Mouse (Mus musculus): ENCODE measurements around the gene Dyrk1a. TPM values are rescaled to one million over a fixed set of nuclear protein-coding genes. Genes with fewer than 3 reads are reported as not detected.

The Dyrk1a gene
- polyA plus RNA-seq, 1 experiment from 2014 or later = 10.5 TPM

DNA sequence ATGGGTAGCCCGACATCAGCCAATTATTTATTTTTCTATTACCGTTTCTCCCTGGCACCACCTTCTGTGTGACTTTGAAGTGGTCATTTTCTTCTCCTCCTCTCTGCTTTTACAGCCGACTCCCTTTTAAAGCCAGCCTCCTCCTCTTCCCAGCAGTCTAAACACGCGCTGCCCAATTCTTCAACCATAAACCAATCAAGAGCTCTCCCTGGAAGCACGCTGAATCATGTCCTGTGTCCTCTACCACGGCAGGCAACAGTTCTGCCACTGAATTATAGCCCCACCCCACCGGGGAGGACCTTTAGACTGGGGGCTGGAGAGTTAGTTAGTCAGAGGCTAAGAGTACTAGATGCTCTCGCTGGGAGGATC, 32.7 kb upstream of the Dyrk1a start:
- H3K27me3 ChIP-seq = no peaks in the 10 kb centered on the region
- H3K9me3 ChIP-seq = no peaks in the 10 kb centered on the region
- no peak overlapping the region for H3K27ac ChIP-seq (replicated peaks)
- 66% methylated on average over 9 of the region's 9 CpGs for WGBS
- H3K4me3 ChIP-seq = no peak overlapping the region
- ATAC-seq (ENCODE audit: low FRiP score, low read depth) = no peak
- H3K4me2 ChIP-seq = no peak overlapping the region
- no peak overlapping the region for H3K9ac ChIP-seq
- no peaks in the 10 kb centered on the region for H3K4me1 ChIP-seq (replicated peaks)
- H3K36me3 ChIP-seq = no peaks in the 10 kb centered on the region

- no peaks in the 10 kb centered on the region for H3K36me3 ChIP-seq
- no peak for ATAC-seq (ENCODE audit: low FRiP score, low read depth)
- no peaks in the 10 kb centered on the region for H3K9me3 ChIP-seq
- no peak overlapping the region for H3K4me2 ChIP-seq
- no peak overlapping the region for H3K27ac ChIP-seq (replicated peaks)
- H3K4me1 ChIP-seq (replicated peaks) = no peaks in the 10 kb centered on the region
- no peak overlapping the region for H3K9ac ChIP-seq
- H3K27me3 ChIP-seq = no peaks in the 10 kb centered on the region
- WGBS = 97% methylated on average over 9 of the region's 9 CpGs
- H3K4me3 ChIP-seq = no peak overlapping the region
These were observed 29.7 kb upstream of the Dyrk1a start for GRCm38 (mm10) chr16:94540140-94540539.

DNA sequence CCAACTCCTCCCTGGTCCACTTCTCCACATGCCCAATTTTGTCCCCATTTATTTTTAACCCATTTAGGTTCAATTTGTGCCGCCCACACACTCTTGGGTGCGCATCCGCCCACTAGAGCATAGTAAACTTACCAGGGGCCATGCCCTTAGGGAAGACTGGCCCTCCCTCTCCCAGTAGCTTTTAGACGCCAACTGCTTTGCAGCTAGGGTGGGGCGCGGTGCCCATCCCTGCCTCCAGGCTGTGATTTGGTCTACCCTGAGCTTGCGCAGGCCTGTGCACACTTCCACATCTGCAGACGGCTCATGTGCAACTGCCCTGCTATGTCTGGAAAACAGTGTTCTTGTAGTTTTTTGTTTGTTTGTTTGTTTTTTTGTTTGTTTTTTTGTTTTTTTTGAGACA, 26.9 kb upstream of the Dyrk1a start:
- no peak for ATAC-seq (ENCODE audit: low FRiP score, low read depth)
- no peak overlapping the region for H3K27ac ChIP-seq (replicated peaks)
- H3K4me2 ChIP-seq = no peak overlapping the region
- H3K9ac ChIP-seq = no peak overlapping the region
- no peaks in the 10 kb centered on the region for H3K4me1 ChIP-seq (replicated peaks)
- no peaks in the 10 kb centered on the region for H3K27me3 ChIP-seq
- H3K36me3 ChIP-seq = no peaks in the 10 kb centered on the region
- no peak overlapping the region for H3K4me3 ChIP-seq
- WGBS = 91% methylated on average over 8 of the region's 8 CpGs
- no peaks in the 10 kb centered on the region for H3K9me3 ChIP-seq

- H3K9me3 ChIP-seq = no peaks in the 10 kb centered on the region
- no peaks in the 10 kb centered on the region for H3K4me1 ChIP-seq (replicated peaks)
- ATAC-seq (ENCODE audit: low FRiP score, low read depth) = no peak
- no peaks in the 10 kb centered on the region for H3K36me3 ChIP-seq
- 51% methylated on average over 11 of the region's 11 CpGs for WGBS
- no peak overlapping the region for H3K27ac ChIP-seq (replicated peaks)
- no peak overlapping the region for H3K4me3 ChIP-seq
- no peaks in the 10 kb centered on the region for H3K27me3 ChIP-seq
- H3K4me2 ChIP-seq = no peak overlapping the region
- H3K9ac ChIP-seq = no peak overlapping the region
These were observed 25.2 kb upstream of the Dyrk1a start for GRCm38 (mm10) chr16:94544540-94545105.

DNA sequence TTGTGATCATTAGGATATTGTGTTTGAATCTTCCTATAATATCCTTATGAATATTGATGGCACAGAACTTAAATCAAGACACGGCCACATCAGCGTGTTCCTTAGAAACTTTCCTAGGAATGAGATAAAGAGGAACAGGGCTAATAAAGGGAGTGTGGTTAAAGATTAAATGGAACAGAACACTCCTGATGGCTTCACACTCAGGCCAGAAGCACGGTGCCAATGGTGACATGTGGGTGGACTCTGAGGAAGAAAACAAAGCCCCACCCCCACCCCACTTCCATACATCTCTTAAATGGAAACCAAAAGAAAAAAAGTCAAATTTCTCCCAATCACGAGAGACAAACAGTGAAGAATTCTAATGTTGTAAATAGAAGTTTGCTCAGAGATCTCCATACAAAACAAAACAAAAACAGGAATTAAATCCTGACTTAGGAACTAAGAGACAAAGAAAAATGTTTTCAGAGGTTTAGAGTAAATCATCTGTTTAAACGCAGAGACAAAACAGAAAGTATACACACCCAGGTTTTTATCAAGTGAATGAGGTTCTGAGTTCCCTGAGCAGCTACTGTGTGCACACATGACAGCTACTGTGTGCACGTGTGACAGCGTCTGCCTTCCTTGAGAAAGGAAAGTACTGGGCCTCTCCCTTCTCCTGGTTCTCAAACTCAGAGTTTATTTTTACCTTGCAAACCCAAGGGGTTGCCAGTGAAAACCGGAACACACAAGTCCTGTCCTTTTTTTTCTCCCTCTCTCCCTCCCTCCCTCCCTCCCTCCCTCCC, 23.8 kb upstream of the Dyrk1a start:
- H3K27ac ChIP-seq (replicated peaks) = no peak overlapping the region
- no peaks in the 10 kb centered on the region for H3K4me1 ChIP-seq (replicated peaks)
- H3K9me3 ChIP-seq = no peaks in the 10 kb centered on the region
- no peak for ATAC-seq (ENCODE audit: low FRiP score, low read depth)
- H3K36me3 ChIP-seq = no peaks in the 10 kb centered on the region
- H3K27me3 ChIP-seq = no peaks in the 10 kb centered on the region
- no peak overlapping the region for H3K9ac ChIP-seq
- 51% methylated on average over 8 of the region's 8 CpGs for WGBS
- no peak overlapping the region for H3K4me3 ChIP-seq
- H3K4me2 ChIP-seq = no peak overlapping the region

DNA sequence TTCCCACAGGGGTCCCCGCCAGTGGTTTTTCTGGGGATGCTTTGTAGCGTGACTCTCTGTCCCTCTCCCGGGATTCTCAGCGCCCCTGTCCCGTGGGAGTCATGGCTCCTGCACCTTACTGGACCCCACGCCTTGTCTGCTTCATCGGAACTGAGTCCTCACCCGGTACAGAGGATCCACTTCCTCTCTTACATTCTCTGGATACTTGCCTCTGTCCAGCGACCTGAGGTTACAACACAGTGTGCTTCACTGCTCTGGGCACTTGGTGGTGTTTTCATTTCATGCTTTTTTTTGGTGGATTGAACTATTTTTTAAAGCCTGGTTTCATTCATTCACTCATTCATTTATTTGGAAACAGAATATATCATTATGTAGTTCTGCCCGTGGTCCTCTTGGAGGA, 20.0 kb upstream of the Dyrk1a start:
- no peak for ATAC-seq (ENCODE audit: low FRiP score, low read depth)
- Histone ChIP-seq H3K4me2 (no peak overlapping the region), H3K9me3 (no peaks in the 10 kb centered on the region), H3K27ac (replicated peaks) (no peak overlapping the region), H3K4me3 (no peak overlapping the region), H3K4me1 (replicated peaks) (no peaks in the 10 kb centered on the region), H3K9ac (no peak overlapping the region), H3K27me3 (no peaks in the 10 kb centered on the region), H3K36me3 (no peaks in the 10 kb centered on the region)
- 78% methylated on average over 10 of the region's 10 CpGs for WGBS

DNA sequence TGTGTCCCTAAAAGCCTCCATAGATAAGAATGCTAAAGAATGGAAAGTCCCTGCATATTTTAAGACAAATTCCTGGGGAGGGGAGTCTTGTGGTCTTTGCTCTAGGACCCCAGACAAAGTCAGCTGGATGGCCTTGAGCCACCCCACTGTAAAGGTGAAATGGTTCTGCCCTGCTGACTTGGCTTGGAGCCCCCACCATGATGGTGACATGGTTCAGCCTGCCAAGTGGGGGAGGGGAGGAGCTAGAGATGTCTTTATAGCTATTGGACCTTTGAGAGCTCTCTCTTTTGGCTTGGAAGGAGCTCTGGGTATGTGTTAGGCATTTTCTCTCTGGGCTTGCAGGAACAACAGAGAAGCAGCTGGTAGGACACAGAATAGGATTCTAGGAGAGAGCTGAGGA, 17.9 kb upstream of the Dyrk1a start:
- Histone ChIP-seq H3K4me2 (no peak overlapping the region), H3K36me3 (no peaks in the 10 kb centered on the region), H3K4me1 (replicated peaks) (no peaks in the 10 kb centered on the region), H3K9me3 (no peaks in the 10 kb centered on the region), H3K27me3 (no peaks in the 10 kb centered on the region), H3K9ac (no peak overlapping the region), H3K27ac (replicated peaks) (no peak overlapping the region), H3K4me3 (no peak overlapping the region)
- no peak for ATAC-seq (ENCODE audit: low FRiP score, low read depth)

DNA sequence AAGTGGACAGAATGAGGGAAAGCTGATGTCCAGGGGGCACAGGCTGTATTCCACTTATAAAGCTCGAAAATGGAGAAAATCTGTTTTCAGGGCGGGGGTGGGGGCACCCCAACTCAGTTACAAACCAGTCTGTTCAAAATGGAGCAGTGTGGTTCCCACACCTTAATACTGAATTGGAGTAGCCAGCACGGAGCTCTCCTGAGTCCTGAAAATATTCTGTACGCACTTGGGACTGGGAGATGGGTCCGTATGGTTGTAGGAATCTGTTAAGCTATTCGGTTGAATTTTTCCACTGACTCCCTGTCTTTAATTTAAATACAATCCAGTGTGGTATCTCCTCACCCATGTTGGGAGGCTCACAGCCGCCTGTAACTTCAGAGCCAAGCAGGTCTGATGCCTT, 14.5 kb upstream of the Dyrk1a start:
- Histone ChIP-seq H3K9me3 (no peaks in the 10 kb centered on the region), H3K27ac (replicated peaks) (no peak overlapping the region), H3K4me1 (replicated peaks) (no peaks in the 10 kb centered on the region), H3K4me2 (no peak overlapping the region), H3K9ac (no peak overlapping the region), H3K36me3 (no peaks in the 10 kb centered on the region), H3K27me3 (no peaks in the 10 kb centered on the region), H3K4me3 (no peak overlapping the region)
- 83% methylated on average over 7 of the region's 7 CpGs for WGBS
- ATAC-seq (ENCODE audit: low FRiP score, low read depth) = no peak

- Histone ChIP-seq H3K4me1 (replicated peaks) (no peaks in the 10 kb centered on the region), H3K27ac (replicated peaks) (no peak overlapping the region), H3K27me3 (no peaks in the 10 kb centered on the region), H3K9ac (no peak overlapping the region), H3K4me2 (no peak overlapping the region), H3K4me3 (no peak overlapping the region), H3K9me3 (no peaks in the 10 kb centered on the region), H3K36me3 (no peaks in the 10 kb centered on the region)
- 81% methylated on average over 5 of the region's 5 CpGs for WGBS
- no peak for ATAC-seq (ENCODE audit: low FRiP score, low read depth)
These were observed 13.6 kb upstream of the Dyrk1a start for GRCm38 (mm10) chr16:94556228-94556627.

DNA sequence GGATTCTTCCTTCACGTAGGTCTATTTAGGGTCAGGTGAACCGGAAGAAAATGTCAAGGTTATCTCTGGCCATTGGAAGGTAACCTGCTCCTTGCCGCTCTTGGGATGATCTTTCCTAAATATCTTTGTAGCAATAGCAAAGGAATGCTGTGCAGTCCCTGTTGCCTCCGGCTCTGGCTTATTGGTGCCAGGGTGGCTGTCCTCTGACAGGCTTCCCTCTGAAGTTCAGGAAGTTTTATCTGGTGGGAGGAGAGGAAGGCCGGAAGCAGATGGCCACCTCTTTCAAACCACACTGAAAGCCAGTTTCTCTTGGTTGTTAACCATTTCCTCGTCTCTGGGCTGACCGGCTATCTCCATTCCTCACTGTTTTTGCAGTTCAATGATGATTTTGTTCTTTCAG, 10.5 kb upstream of the Dyrk1a start:
- no peak for ATAC-seq (ENCODE audit: low FRiP score, low read depth)
- Histone ChIP-seq H3K9me3 (no peaks in the 10 kb centered on the region), H3K4me2 (no peak overlapping the region), H3K4me3 (no peak overlapping the region), H3K9ac (no peak overlapping the region), H3K27ac (replicated peaks) (no peak overlapping the region), H3K4me1 (replicated peaks) (no peaks in the 10 kb centered on the region), H3K27me3 (no peaks in the 10 kb centered on the region), H3K36me3 (no peaks in the 10 kb centered on the region)
- WGBS = 74% methylated on average over 7 of the region's 7 CpGs

DNA sequence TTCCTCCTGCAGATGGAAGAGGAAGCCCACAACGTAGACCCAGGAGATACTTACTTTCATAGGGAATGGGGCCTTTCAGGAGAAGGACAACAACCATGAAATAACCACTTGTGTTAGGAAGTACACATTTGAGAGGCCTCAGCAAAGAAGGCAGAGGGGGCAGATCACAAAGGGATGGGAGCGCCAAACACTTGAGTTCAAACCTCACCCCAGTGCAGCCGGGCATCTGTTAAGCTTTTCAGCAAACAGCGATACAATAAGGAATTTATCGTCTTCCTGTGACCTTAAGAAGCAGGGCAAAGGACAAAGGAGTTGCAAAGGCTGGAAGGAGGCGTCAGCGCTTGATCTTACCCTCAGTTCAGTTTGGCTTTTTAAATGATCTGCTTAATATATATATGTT, 10.0 kb upstream of the Dyrk1a start:
- 69% methylated on average over 7 of the region's 7 CpGs for WGBS
- Histone ChIP-seq H3K27me3 (no peaks in the 10 kb centered on the region), H3K27ac (replicated peaks) (no peak overlapping the region)

DNA sequence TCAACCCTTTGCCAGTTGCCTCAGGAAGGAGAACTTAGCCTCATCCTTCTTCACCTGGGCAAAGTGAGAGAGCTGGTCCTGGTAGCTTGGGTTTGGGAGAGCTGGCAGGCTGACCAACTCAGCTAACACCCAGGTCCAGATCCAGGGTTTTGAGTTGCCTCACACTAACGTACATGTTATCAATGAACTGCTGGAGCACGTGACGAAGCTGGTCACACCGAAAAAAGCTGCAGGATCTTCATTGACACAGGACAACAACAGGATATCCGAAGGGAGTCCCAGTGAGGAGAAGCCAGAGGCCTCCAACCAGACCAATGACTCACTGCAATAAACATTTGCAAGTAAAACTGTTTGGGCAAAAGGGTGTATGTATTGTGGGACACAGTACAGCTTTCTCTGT, 9.2 kb upstream of the Dyrk1a start:
- no peak overlapping the region for H3K4me3 ChIP-seq
- no peaks in the 10 kb centered on the region for H3K36me3 ChIP-seq
- no peaks in the 10 kb centered on the region for H3K4me1 ChIP-seq (replicated peaks)
- no peak overlapping the region for H3K4me2 ChIP-seq
- ATAC-seq (ENCODE audit: low FRiP score, low read depth) = no peak
- 84% methylated on average over 5 of the region's 5 CpGs for WGBS
- no peaks in the 10 kb centered on the region for H3K27me3 ChIP-seq
- no peak overlapping the region for H3K27ac ChIP-seq (replicated peaks)
- H3K9me3 ChIP-seq = no peaks in the 10 kb centered on the region
- no peak overlapping the region for H3K9ac ChIP-seq

More for the DNA sequence above, 10.0 kb upstream of the Dyrk1a start:
- no peaks in the 10 kb centered on the region for H3K4me1 ChIP-seq (replicated peaks)
- H3K9ac ChIP-seq = no peak overlapping the region
- no peak overlapping the region for H3K4me3 ChIP-seq
- no peak overlapping the region for H3K4me2 ChIP-seq
- H3K9me3 ChIP-seq = no peaks in the 10 kb centered on the region
- no peaks in the 10 kb centered on the region for H3K36me3 ChIP-seq
- no peak for ATAC-seq (ENCODE audit: low FRiP score, low read depth)

DNA sequence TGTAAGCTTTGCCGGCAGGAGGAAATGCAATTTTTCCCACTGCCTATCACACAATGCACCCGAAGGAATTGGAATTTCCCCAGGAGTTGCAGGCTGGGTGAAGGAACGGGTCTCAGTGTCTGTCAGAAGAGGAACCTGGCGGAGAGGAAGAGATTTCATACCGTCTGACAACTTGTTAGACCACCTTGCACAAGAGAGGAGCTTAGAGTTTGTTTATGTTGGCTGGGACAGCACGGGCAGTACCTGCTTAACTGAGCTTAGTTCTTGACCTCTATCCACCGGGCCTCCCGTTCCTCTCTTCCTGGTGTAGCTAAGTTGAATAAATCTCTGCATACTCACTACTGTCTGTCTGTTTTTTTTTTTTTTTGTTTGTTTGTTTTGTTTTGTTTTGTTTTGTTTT, 3.7 kb upstream of the Dyrk1a start:
- Histone ChIP-seq H3K36me3 (no peaks in the 10 kb centered on the region), H3K27ac (replicated peaks) (no peak overlapping the region), H3K9me3 (no peaks in the 10 kb centered on the region), H3K27me3 (no peaks in the 10 kb centered on the region), H3K4me1 (replicated peaks) (peaks cover 8% of the 10 kb centered on the region), H3K9ac (no peak overlapping the region), H3K4me2 (no peak overlapping the region), H3K4me3 (no peak overlapping the region)
- no peak for ATAC-seq (ENCODE audit: low FRiP score, low read depth)
- WGBS = 77% methylated on average over 8 of the region's 8 CpGs

Measured in hindbrain, embryonic 15.5 days (tissue).